Mouse (Mus musculus) myocyte (in vitro differentiated cells): ENCODE measurements at regions not wholly inside any gene's neighbourhood (a gene's known extent, or its start where the extent isn't known, plus 50 kb on each side); places are given as distances from the start of the nearest gene placed in this dataset.

ENCODE experiments used
- H3K27me3 ChIP-seq: one replicate; pipeline ENCODE4 v1.6.1; 2011; ENCODE audit not compliant: control insufficient read depth, insufficient read depth, insufficient read length
- H3K36me3 ChIP-seq: one replicate; pipeline ENCODE4 v1.6.1; 2011; ENCODE audit not compliant: control insufficient read depth, insufficient read depth
- H3K4me2 ChIP-seq: one replicate; pipeline ENCODE4 v1.6.1; 2011; ENCODE audit warnings: low read depth, control low read depth
- H3K4me3 ChIP-seq: one replicate; pipeline ENCODE4 v1.5.1; 2011; ENCODE audit warnings: mild to moderate bottlenecking, control low read depth, moderate library complexity
- H3K79me2 ChIP-seq: one replicate; pipeline ENCODE4 v1.6.1; 2011; ENCODE audit not compliant: control insufficient read depth, insufficient read depth
- H3ac ChIP-seq: one replicate; pipeline ENCODE4 v1.6.1; 2011; ENCODE audit not compliant: control insufficient read depth, insufficient read length
- CEBPB ChIP-seq: IDR thresholded peaks from 2 replicates; pipeline ENCODE4 v1.6.1; 2011; ENCODE audit warnings: mild to moderate bottlenecking, moderate library complexity; ENCODE audit not compliant: poor library complexity, insufficient read depth, severe bottlenecking
- E2F4 ChIP-seq: IDR thresholded peaks from one replicate; pipeline ENCODE4 v1.6.1; 2011; ENCODE audit warnings: mild to moderate bottlenecking, control low read depth, moderate library complexity; ENCODE audit not compliant: insufficient read depth
- MAX ChIP-seq: IDR thresholded peaks from one replicate; pipeline ENCODE4 v1.6.1; 2011; ENCODE audit warnings: low read depth, mild to moderate bottlenecking, control low read depth
- MYOD1 ChIP-seq, 3 experiments: IDR thresholded peaks; one replicate each; pipeline ENCODE4 v1.6.1; 2011; ENCODE audit warnings: control low read depth in 2 of 3, low read depth in 2 of 3, mild to moderate bottlenecking in 2 of 3, moderate library complexity in 1 of 3; ENCODE audit not compliant: insufficient read length in 2 of 3, control insufficient read depth in 1 of 3
- MYOG ChIP-seq, 3 experiments: IDR thresholded peaks; one replicate each; pipeline ENCODE4 v1.6.1; 2011; ENCODE audit warnings: control low read depth in 2 of 3, low read depth in 2 of 3, mild to moderate bottlenecking in 2 of 3; ENCODE audit not compliant: insufficient read length in 2 of 3, control insufficient read depth in 1 of 3, insufficient read depth in 1 of 3
- POLR2A ChIP-seq: IDR thresholded peaks from one replicate; pipeline ENCODE4 v1.6.1; 2011; ENCODE audit warnings: low read depth, mild to moderate bottlenecking, control low read depth, moderate library complexity; ENCODE audit not compliant: insufficient read length
- POLR2AphosphoS2 ChIP-seq: IDR thresholded peaks from one replicate; pipeline ENCODE4 v1.6.1; 2011; ENCODE audit warnings: low read depth, control low read depth; ENCODE audit not compliant: insufficient read length
- REST ChIP-seq: IDR thresholded peaks from one replicate; pipeline ENCODE4 v1.6.1; 2011; ENCODE audit warnings: mild to moderate bottlenecking, control low read depth, moderate library complexity; ENCODE audit not compliant: insufficient read depth, insufficient read length
- SRF ChIP-seq: IDR thresholded peaks from one replicate; pipeline ENCODE4 v1.6.1; 2011; ENCODE audit warnings: low read depth; ENCODE audit not compliant: control insufficient read depth, insufficient read length
- TCF12 ChIP-seq: IDR thresholded peaks from one replicate; pipeline ENCODE4 v1.6.1; 2011; ENCODE audit warnings: mild to moderate bottlenecking, control low read depth; ENCODE audit not compliant: poor library complexity, insufficient read depth, severe bottlenecking
- TCF3 ChIP-seq: IDR thresholded peaks from one replicate; pipeline ENCODE4 v1.6.1; 2011; ENCODE audit warnings: low read depth, control low read depth; ENCODE audit not compliant: insufficient read length
- USF1 ChIP-seq: IDR thresholded peaks from one replicate; pipeline ENCODE4 v1.6.1; 2011; ENCODE audit warnings: low read depth, mild to moderate bottlenecking, control low read depth, moderate library complexity

- H3K36me3 ChIP-seq, result no peaks in the 10 kb centered on the region
Measured at GRCm38 (mm10) chr9:122625081-122625480, 122.1 kb upstream of the Topaz1 start.

GRCm38 (mm10) chr9:122626346-122626745 is 120.8 kb upstream of the Topaz1 start:
- TF ChIP-seq MYOD1 (IDR thresholded peaks at IDR 0.05; ENCODE audit: control insufficient read depth in 1 of 3, insufficient read length in 2 of 3, low read depth in 2 of 3) (no peak), CEBPB (no peak), MYOG (IDR thresholded peaks at IDR 0.05; ENCODE audit: control insufficient read depth in 1 of 3, insufficient read depth in 1 of 3, insufficient read length in 2 of 3, low read depth in 2 of 3) (no peak), MAX (no peak), TCF3 (no peak), E2F4 (no peak), TCF12 (no peak), REST (no peak), POLR2A (no peak), SRF (no peak), USF1 (no peak), POLR2AphosphoS2 (no peak)
- H3K36me3 ChIP-seq, result no peaks in the 10 kb centered on the region
- H3K79me2 ChIP-seq, result no peaks in the 10 kb centered on the region
- H3ac ChIP-seq, result no peak overlapping the region
- H3K4me2 ChIP-seq, result no peak overlapping the region
- no peaks in the 10 kb centered on the region for H3K27me3 ChIP-seq
- no peak overlapping the region for H3K4me3 ChIP-seq

More at GRCm38 (mm10) chr9:122625081-122625480, 122.1 kb upstream of the Topaz1 start:
- H3ac ChIP-seq, result no peak overlapping the region
- no peak overlapping the region for H3K4me2 ChIP-seq
- H3K27me3 ChIP-seq, result no peaks in the 10 kb centered on the region
- TF ChIP-seq MAX (no peak), SRF (no peak), USF1 (no peak), CEBPB (no peak), POLR2AphosphoS2 (no peak), TCF3 (no peak), MYOD1 (IDR thresholded peaks at IDR 0.05; ENCODE audit: control insufficient read depth in 1 of 3, insufficient read length in 2 of 3, low read depth in 2 of 3) (no peak), TCF12 (no peak), E2F4 (no peak), REST (no peak), POLR2A (no peak), MYOG (IDR thresholded peaks at IDR 0.05; ENCODE audit: control insufficient read depth in 1 of 3, insufficient read depth in 1 of 3, insufficient read length in 2 of 3, low read depth in 2 of 3) (no peak)
- H3K79me2 ChIP-seq, result no peaks in the 10 kb centered on the region
- H3K4me3 ChIP-seq, result no peak overlapping the region

- no peaks in the 10 kb centered on the region for H3K27me3 ChIP-seq
- no peaks in the 10 kb centered on the region for H3K79me2 ChIP-seq
- no peaks in the 10 kb centered on the region for H3K36me3 ChIP-seq
- no peak overlapping the region for H3K4me3 ChIP-seq
- H3K4me2 ChIP-seq, result no peak overlapping the region
- TF ChIP-seq SRF (no peak), MYOD1 (IDR thresholded peaks at IDR 0.05; ENCODE audit: control insufficient read depth in 1 of 3, insufficient read length in 2 of 3, low read depth in 2 of 3) (peak in 2 of 3 experiments; percentile 15 to 31)
- no peak overlapping the region for H3ac ChIP-seq
Measured at GRCm38 (mm10) chr9:122629171-122629904, 117.8 kb upstream of the Topaz1 start.

DNA sequence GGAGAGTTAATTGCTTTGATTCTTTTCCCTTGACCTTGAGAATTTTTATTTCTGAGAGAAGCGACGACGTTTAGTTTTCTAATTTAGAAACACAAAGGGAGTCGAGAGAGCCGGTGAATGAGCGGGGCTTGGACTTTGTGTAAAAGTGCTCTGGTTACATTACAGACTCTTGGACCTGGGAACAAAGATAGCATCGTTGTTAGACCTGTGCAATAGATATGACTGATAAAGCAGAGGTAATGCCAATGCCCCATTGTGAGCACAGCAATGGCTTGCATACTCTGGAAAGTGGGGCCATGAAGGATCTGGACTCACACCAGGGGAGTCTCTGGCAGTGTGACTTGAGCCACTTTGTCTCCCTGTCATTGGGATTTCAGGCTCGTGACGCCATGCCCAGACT is 115.4 kb upstream of the Topaz1 start:
- Histone ChIP-seq H3K79me2 (no peaks in the 10 kb centered on the region), H3K4me2 (no peak overlapping the region), H3K27me3 (no peaks in the 10 kb centered on the region), H3K36me3 (no peaks in the 10 kb centered on the region), H3K4me3 (no peak overlapping the region), H3ac (no peak overlapping the region)
- TF ChIP-seq CEBPB (no peak), POLR2AphosphoS2 (no peak), POLR2A (no peak), USF1 (no peak), REST (no peak), SRF (no peak), MYOG (IDR thresholded peaks at IDR 0.05; ENCODE audit: control insufficient read depth in 1 of 3, insufficient read depth in 1 of 3, insufficient read length in 2 of 3, low read depth in 2 of 3) (no peak), TCF3 (no peak), TCF12 (no peak), MAX (no peak), MYOD1 (IDR thresholded peaks at IDR 0.05; ENCODE audit: control insufficient read depth in 1 of 3, insufficient read length in 2 of 3, low read depth in 2 of 3) (no peak), E2F4 (no peak)

GRCm38 (mm10) chr9:122633484-122633883 is 113.7 kb upstream of the Topaz1 start:
- no peak overlapping the region for H3ac ChIP-seq
- no peak overlapping the region for H3K4me2 ChIP-seq
- H3K4me3 ChIP-seq, result no peak overlapping the region
- H3K36me3 ChIP-seq, result no peaks in the 10 kb centered on the region
- TF ChIP-seq TCF3 (no peak), MAX (no peak), MYOG (IDR thresholded peaks at IDR 0.05; ENCODE audit: control insufficient read depth in 1 of 3, insufficient read depth in 1 of 3, insufficient read length in 2 of 3, low read depth in 2 of 3) (no peak), USF1 (no peak), E2F4 (no peak), TCF12 (no peak), REST (no peak), SRF (no peak), MYOD1 (IDR thresholded peaks at IDR 0.05; ENCODE audit: control insufficient read depth in 1 of 3, insufficient read length in 2 of 3, low read depth in 2 of 3) (no peak), POLR2AphosphoS2 (no peak), CEBPB (no peak), POLR2A (no peak)
- no peaks in the 10 kb centered on the region for H3K79me2 ChIP-seq
- no peaks in the 10 kb centered on the region for H3K27me3 ChIP-seq
